Mouse (Mus musculus): ENCODE measurements around the gene Stra6.

- TF ChIP-seq POLR2A (IDR thresholded peaks at IDR 0.05; ENCODE audit: borderline replicate concordance, insufficient read depth, low read length) (no peak), CTCF (IDR thresholded peaks at IDR 0.05; ENCODE audit: borderline replicate concordance, insufficient read depth, low read depth, low read length) (no peak)
These were observed 76.4 kb downstream of the Stra6 start for GRCm38 (mm10) chr9:58139947-58140346.

Measured in cerebellum, adult 2 months (tissue).